Mouse (Mus musculus) embryo, embryonic 11.5 days (tissue): ENCODE measurements around the gene Sfswap.
A peak's percentile ranks its signal among the peaks of the same experiment; 100 is the strongest.
"Not testable (repeated sequence)": the region's sequence is repeated elsewhere in the genome, so short reads cannot be mapped to it uniquely, and the experiment has no call there.

Experiments
- DNase-seq: peaks from one replicate; pipeline ENCODE4 v3.0.0-alpha.2; 2012; ENCODE audit warnings: low read depth, low spot score

Sfswap gene

GRCm38 (mm10) chr5:129500722-129501634, at the start of gene Sfswap:
Gene Sfswap, plus strand, starts transcription at chr5:129501221.
- DNase-seq = peak; percentile 75

DNA sequence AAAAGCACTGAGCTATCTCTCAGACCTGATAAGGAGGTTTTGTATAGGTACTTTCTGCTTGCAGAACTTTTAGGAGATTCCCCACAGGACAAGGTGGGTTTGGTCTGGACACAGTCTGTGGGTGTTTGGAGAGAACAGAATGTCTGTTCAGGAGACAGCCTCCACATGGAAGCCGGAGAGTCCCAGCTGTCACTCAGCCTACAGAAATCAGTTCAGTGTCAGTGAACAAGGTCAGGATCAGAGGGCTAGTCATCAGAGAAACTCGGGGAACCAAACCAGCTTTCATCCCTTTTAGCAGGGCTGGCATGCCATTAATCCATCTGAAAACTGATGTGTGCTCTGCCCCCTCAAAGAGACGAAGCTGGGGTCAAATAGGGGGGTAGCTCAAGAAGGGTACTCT, 48.5 kb upstream of the Sfswap start:
- DNase-seq = no peak

GRCm38 (mm10) chr5:129454802-129455528, 46.1 kb upstream of the Sfswap start:
- peak; percentile 74 for DNase-seq

DNA sequence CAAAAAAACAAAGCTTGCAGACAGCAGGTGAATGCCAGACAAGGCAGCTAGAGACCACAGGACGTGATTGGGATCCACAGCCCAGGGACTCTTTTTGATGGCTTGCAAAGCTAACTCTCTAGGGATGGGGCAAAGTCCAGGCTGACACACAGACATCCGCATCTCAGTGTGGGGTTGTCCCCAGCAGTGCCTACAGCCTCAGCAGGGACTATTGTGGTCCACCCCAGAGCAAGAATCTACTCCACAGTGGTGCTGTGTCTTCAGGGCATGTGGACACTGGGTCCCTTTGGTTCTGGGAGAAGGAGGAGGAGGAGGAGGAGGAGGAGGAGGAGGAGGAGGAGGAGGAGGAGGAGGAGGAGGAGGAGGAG, 45.5 kb upstream of the Sfswap start:
- no peak for DNase-seq

- no peak for DNase-seq
These were observed 44.4 kb upstream of the Sfswap start for GRCm38 (mm10) chr5:129456579-129457140.

GRCm38 (mm10) chr5:129458109-129458508, 42.9 kb upstream of the Sfswap start:
- DNase-seq = no peak

DNA sequence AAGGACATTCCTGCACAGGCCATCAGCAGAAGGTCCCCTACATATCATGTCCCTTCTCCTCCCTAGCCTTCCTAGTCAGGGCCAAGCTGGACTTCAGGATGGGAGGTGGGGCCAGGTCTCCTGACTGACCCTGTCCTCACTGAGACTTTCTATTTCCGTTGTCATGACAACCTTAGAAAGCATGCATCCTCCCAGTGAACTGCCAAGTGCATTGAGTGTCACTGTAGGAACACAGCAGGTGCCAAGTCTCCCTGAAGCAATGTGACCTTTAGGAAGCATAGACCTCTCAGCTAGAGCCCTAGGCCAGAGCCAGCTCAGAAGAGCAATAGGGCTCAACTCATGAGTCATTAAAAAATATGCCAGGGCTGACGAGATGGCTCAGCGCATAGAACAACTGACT, 42.5 kb upstream of the Sfswap start:
- no peak for DNase-seq

- DNase-seq = no peak
These were observed 40.1 kb upstream of the Sfswap start for GRCm38 (mm10) chr5:129460798-129461476.

GRCm38 (mm10) chr5:129463648-129464047, 37.4 kb upstream of the Sfswap start:
- DNase-seq = not testable (repeated sequence)

DNA sequence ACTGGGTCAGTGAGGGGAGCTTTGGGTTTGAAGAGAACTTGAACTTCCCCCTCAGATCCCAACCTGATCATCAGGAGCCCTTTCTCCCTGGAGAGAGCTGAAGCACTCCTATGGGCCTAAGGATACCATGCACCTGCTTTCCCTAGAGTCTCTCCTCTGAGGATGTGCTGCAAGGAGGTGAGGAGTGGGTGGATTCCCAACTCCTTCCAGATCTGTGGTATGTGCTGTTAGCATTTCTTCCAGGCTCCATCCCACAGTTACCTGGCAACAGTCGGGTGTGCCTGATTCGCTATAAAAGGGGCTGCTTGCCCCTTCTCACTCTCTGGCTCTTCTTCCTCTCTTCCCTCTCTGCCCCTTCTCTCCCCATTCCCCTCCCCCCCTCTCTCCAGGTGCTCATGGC, 35.2 kb upstream of the Sfswap start:
- no peak for DNase-seq

- DNase-seq = no peak
These were observed 25.4 kb upstream of the Sfswap start for GRCm38 (mm10) chr5:129475532-129476045.

- peak; percentile 47 for DNase-seq
These were observed 11.1 kb upstream of the Sfswap start for GRCm38 (mm10) chr5:129489879-129490278.

- DNase-seq = no peak
These were observed 650 bp downstream of the Sfswap start for GRCm38 (mm10) chr5:129501671-129502070.

GRCm38 (mm10) chr5:129506886-129507285, 5.9 kb downstream of the Sfswap start:
- no peak for DNase-seq

GRCm38 (mm10) chr5:129518180-129518579, 17.2 kb downstream of the Sfswap start:
- no peak for DNase-seq

DNA sequence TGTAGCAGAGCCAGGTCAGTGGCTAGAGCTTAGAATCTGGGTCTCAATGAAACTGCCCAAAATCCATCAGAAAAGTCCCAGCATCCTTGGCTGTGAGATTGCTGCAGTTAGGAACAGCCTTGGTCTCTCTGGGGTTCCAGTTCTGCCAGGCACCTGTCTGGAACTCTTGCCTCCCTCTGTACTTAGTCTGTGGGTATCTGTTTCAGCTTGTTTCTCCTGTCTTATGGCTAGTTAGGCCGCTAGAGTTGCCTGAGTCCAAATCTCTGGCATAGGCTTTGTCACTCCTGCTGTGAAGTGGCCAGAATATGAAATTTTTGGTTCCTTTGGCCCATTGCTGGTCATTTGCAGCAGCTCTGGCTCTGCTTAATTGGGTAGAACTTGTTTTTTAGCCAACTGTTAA, 17.8 kb downstream of the Sfswap start:
- no peak for DNase-seq

GRCm38 (mm10) chr5:129519591-129519990, 18.6 kb downstream of the Sfswap start:
- no peak for DNase-seq

DNA sequence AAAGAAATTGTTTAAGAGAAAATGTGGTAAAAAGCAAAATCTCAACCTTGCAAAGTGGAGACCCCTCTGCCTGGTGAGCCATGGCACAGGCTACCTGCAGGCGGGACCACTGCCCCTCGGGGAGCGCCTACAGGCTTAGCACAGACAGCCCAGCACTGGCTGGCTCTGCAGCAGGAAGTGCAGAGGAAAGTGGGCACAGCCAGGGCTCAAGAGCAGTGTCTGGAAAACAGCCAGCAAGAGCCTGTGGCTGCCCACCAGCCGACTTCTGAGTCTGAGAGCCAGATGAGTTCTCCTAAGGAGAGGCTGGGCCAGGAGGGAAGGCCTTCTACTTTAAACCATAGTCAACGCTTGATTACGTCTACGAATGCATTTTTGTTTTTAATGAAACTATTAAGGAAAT, 20.5 kb downstream of the Sfswap start:
- no peak for DNase-seq

- DNase-seq = no peak
These were observed 20.9 kb downstream of the Sfswap start for GRCm38 (mm10) chr5:129521913-129522312.

DNA sequence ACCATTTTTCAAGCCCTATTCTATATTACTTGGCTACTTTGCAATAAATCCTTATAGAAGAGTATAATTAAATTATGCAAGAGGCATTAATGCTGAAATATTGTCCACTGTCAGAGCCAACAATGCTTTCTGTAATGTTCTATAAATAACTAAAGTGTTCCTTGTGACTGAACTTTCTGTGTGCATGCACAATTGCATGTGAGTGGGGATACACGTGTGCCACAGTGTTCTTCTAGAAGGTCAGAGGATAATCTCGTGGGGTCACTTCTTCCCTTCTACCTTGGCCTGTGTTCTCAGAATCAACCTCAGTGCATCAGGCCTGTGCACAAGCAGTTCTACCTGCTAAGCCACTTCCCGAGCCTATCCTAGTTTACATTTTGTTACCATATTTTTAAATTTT, 22.1 kb downstream of the Sfswap start:
- DNase-seq = no peak

DNA sequence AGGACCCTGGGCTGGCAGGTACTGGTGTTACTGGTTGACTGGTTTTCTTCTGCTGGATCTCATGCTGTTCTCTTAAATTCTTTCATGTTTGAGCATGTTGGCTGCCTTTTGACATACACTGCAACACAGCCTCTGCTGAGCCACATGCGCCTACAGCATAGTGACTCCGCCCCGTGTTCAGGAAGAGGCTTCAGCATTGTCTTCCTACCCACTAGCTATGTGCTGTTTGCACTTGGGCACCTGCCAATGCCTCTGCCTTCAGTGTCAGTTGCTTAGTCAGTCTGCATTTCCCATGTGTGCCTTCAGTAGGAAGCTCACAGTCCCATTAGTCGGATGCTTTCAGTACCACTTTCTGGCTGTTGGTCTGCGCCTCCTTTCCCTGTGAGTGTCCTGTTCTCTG, 23.7 kb downstream of the Sfswap start:
- DNase-seq = no peak

GRCm38 (mm10) chr5:129527162-129527561, 26.1 kb downstream of the Sfswap start:
- no peak for DNase-seq
